Mouse (Mus musculus): ENCODE results near the gene Taf1d.

- TF ChIP-seq CTCF (IDR thresholded peaks at IDR 0.05; ENCODE audit: borderline replicate concordance, insufficient read depth, low read depth, low read length), result no peak
- TF ChIP-seq POLR2A (IDR thresholded peaks at IDR 0.05; ENCODE audit: borderline replicate concordance, insufficient read depth, low read length), result no peak
Observed at GRCm38 (mm10) chr9:15279139-15279648, 26.8 kb upstream of the Taf1d start.
